Mouse (Mus musculus): Measurements from ENCODE around the gene Ghsr. TPM values are rescaled to one million over a fixed set of nuclear protein-coding genes. Genes with fewer than 3 reads are reported as not detected.

The Ghsr gene
- polyA plus RNA-seq, 1 experiment from 2014 or later, result not detected

DNA sequence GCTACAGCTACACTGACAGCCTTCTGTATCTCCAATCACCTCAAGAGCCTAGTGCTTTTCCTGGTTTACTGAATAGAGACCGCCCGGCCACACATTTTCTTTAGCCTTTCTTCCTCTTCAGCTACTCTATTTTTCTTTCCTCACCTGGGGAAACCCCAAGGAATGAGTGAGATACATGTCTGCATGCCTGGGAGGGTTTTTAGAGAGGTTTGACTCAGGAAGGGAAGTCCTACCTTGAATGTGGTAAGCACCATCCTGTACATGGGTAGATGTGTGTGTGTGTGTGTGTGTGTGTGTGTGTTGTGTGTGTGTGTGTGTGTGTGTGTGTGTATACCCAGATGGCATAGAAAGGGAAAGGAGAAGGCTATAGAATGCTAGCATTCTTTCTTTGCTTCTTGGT lies 40.1 kb downstream of the Ghsr start:
- H3K4me2 ChIP-seq, result no peak overlapping the region
- ATAC-seq (ENCODE audit: low read depth) (no peak), DNase-seq (no peak)
- no peak overlapping the region for H3K27ac ChIP-seq
- 75% methylated on average over 2 of the region's 2 CpGs for WGBS (ENCODE audit: insufficient replicate concordance)
- H3K4me3 ChIP-seq (replicated peaks), result no peak overlapping the region
- H3K36me3 ChIP-seq, result no peaks in the 10 kb centered on the region
- H3K27me3 ChIP-seq, result no peaks in the 10 kb centered on the region
- H3K9me3 ChIP-seq (replicated peaks), result no peaks in the 10 kb centered on the region
- no peaks in the 10 kb centered on the region for H3K4me1 ChIP-seq (replicated peaks)
- H3K9ac ChIP-seq, result no peak overlapping the region

DNA sequence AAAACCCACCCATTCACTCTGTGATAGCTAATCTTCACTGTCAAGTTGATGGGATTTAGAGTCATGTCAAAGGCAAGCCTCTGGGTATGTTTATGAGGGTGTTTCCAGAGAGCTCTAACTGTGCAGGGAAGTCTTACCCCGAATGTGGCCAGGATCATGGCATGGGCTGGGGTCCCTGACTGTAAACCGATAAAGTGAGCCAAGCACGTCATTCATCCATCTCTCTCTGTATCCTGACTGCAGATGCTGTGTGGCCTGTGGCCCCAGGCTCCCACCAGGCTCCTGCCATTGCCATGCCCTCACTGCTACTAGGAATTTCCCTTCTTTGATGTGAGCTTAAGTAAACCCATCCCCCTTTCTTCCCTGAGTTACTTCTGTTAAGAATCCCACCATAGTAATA lies 42.4 kb downstream of the Ghsr start:
- no peak overlapping the region for H3K4me3 ChIP-seq (replicated peaks)
- DNase-seq, result no peak
- H3K9me3 ChIP-seq (replicated peaks), result no peaks in the 10 kb centered on the region
- no peaks in the 10 kb centered on the region for H3K27me3 ChIP-seq
- H3K27ac ChIP-seq, result no peak overlapping the region
- H3K9ac ChIP-seq, result no peak overlapping the region
- no peak overlapping the region for H3K4me2 ChIP-seq
- peaks cover 7% of the 10 kb centered on the region for H3K36me3 ChIP-seq
- WGBS (ENCODE audit: insufficient replicate concordance), result 65% methylated on average over 3 of the region's 3 CpGs
- H3K4me1 ChIP-seq (replicated peaks), result no peaks in the 10 kb centered on the region
- no peak for ATAC-seq (ENCODE audit: low read depth)

GRCm38 (mm10) chr3:27416786-27417185 lies 45.6 kb downstream of the Ghsr start:
- Histone ChIP-seq H3K4me2 (no peak overlapping the region), H3K4me3 (replicated peaks) (no peak overlapping the region), H3K4me1 (replicated peaks) (no peaks in the 10 kb centered on the region), H3K27ac (no peak overlapping the region), H3K27me3 (no peaks in the 10 kb centered on the region), H3K9ac (no peak overlapping the region), H3K36me3 (peaks cover 13% of the 10 kb centered on the region), H3K9me3 (replicated peaks) (no peaks in the 10 kb centered on the region)
- ATAC-seq (ENCODE audit: low read depth) (no peak), DNase-seq (no peak)
- 83% methylated on average over 10 of the region's 10 CpGs for WGBS (ENCODE audit: insufficient replicate concordance)

- H3K4me3 ChIP-seq (replicated peaks), result no peak overlapping the region
- no peak for ATAC-seq (ENCODE audit: low read depth)
- 82% methylated on average over 8 of the region's 8 CpGs for WGBS (ENCODE audit: insufficient replicate concordance)
- H3K4me1 ChIP-seq (replicated peaks), result no peaks in the 10 kb centered on the region
- H3K27me3 ChIP-seq, result no peaks in the 10 kb centered on the region
- no peak overlapping the region for H3K9ac ChIP-seq
- no peak for DNase-seq
- H3K9me3 ChIP-seq (replicated peaks), result no peaks in the 10 kb centered on the region
- no peak overlapping the region for H3K4me2 ChIP-seq
- peaks cover 15% of the 10 kb centered on the region for H3K36me3 ChIP-seq
- H3K27ac ChIP-seq, result no peak overlapping the region
These were observed 47.5 kb downstream of the Ghsr start for GRCm38 (mm10) chr3:27418602-27419001.

GRCm38 (mm10) chr3:27421980-27422379 lies 50.8 kb downstream of the Ghsr start:
- H3K36me3 ChIP-seq, result peaks cover 23% of the 10 kb centered on the region
- no peak overlapping the region for H3K27ac ChIP-seq
- no peak overlapping the region for H3K4me2 ChIP-seq
- no peaks in the 10 kb centered on the region for H3K4me1 ChIP-seq (replicated peaks)
- DNase-seq, result no peak
- ATAC-seq (ENCODE audit: low read depth), result no peak
- WGBS (ENCODE audit: insufficient replicate concordance), result 77% methylated on average over 12 of the region's 12 CpGs
- H3K9ac ChIP-seq, result no peak overlapping the region
- no peaks in the 10 kb centered on the region for H3K27me3 ChIP-seq
- no peak overlapping the region for H3K4me3 ChIP-seq (replicated peaks)
- no peaks in the 10 kb centered on the region for H3K9me3 ChIP-seq (replicated peaks)

GRCm38 (mm10) chr3:27422521-27422920 lies 51.4 kb downstream of the Ghsr start:
- Histone ChIP-seq H3K4me3 (replicated peaks) (no peak overlapping the region), H3K9me3 (replicated peaks) (no peaks in the 10 kb centered on the region), H3K4me1 (replicated peaks) (no peaks in the 10 kb centered on the region), H3K9ac (no peak overlapping the region), H3K36me3 (peaks cover 26% of the 10 kb centered on the region), H3K27me3 (no peaks in the 10 kb centered on the region), H3K4me2 (no peak overlapping the region), H3K27ac (no peak overlapping the region)
- ATAC-seq (ENCODE audit: low read depth) (no peak), DNase-seq (no peak)
- 71% methylated on average over 6 of the region's 6 CpGs for WGBS (ENCODE audit: insufficient replicate concordance)

GRCm38 (mm10) chr3:27424049-27424667 lies 53.0 kb downstream of the Ghsr start:
- H3K36me3 ChIP-seq, result peaks cover 22% of the 10 kb centered on the region; the same call in 1 of the 2 replicates
- H3K4me2 ChIP-seq, result no peak overlapping the region
- H3K9me3 ChIP-seq (replicated peaks), result no peaks in the 10 kb centered on the region
- 76% methylated on average over 11 of the region's 11 CpGs for WGBS (ENCODE audit: insufficient replicate concordance)
- no peak overlapping the region for H3K27ac ChIP-seq
- DNase-seq (no peak), ATAC-seq (ENCODE audit: low read depth) (no peak)
- no peak overlapping the region for H3K9ac ChIP-seq
- no peak overlapping the region for H3K4me3 ChIP-seq (replicated peaks)
- H3K4me1 ChIP-seq (replicated peaks), result no peaks in the 10 kb centered on the region
- H3K27me3 ChIP-seq, result no peaks in the 10 kb centered on the region

DNA sequence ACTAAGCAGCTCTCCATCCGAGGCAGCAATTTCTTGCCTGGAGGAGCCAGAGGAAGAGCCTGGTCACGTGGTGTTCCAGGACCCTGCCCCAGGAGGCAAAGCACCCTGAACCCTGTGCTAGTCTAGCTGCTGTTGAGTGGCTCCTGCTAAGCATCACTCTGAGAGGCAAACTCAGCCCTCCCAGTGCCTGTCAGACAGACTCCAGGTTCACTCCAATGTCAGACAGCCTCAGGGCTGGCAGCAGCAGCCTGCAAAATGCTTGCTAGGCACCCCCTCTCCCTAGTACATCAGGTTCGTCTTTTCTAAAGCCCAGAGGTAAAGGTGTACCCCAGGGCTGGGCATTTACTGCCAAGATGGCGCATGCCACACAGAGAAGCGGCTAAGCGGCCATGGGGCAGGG lies 56.3 kb downstream of the Ghsr start:
- WGBS (ENCODE audit: insufficient replicate concordance), result 71% methylated on average over 6 of the region's 6 CpGs
- Histone ChIP-seq H3K9me3 (replicated peaks) (no peaks in the 10 kb centered on the region), H3K27me3 (no peaks in the 10 kb centered on the region), H3K4me3 (replicated peaks) (no peak overlapping the region), H3K4me2 (no peak overlapping the region), H3K4me1 (replicated peaks) (no peaks in the 10 kb centered on the region), H3K36me3 (peaks cover 18% of the 10 kb centered on the region), H3K27ac (no peak overlapping the region), H3K9ac (no peak overlapping the region)
- DNase-seq (no peak), ATAC-seq (ENCODE audit: low read depth) (no peak)

Other genes with a start within 250 kb of the Ghsr start
- 34.5 and 47.4 TPM in 2 replicates for gene Ect2, start 217.5 kb upstream of the Ghsr start, polyA plus RNA-seq (2015; fragmentation: Nextera tagmentation; extraction: Ambion mirVana)
- gene Nceh1, start 188.4 kb upstream of the Ghsr start, polyA plus RNA-seq (2015; fragmentation: Nextera tagmentation; extraction: Ambion mirVana), result 3.7 and 4.2 TPM in 2 replicates
- 0.05 and 0.14 TPM in 2 replicates for gene Tnfsf10, start 54.3 kb upstream of the Ghsr start, polyA plus RNA-seq (2015; fragmentation: Nextera tagmentation; extraction: Ambion mirVana)

All from liver, embryonic 13.5 days (tissue).